Mouse (Mus musculus): ENCODE measurements at regions not wholly inside any gene's neighbourhood (a gene's known extent, or its start where the extent isn't known, plus 50 kb on each side); places are given as distances from the start of the nearest gene placed in this dataset.

GRCm38 (mm10) chr14:81254343-81254838 lies 1270.5 kb downstream of the Olfm4 start:
- no peaks in the 10 kb centered on the region for H3K9me3 ChIP-seq (replicated peaks; ENCODE audit: control insufficient read depth, low read length)
- ATAC-seq (ENCODE audit: insufficient read depth, low read depth) (no peak), DNase-seq (ENCODE audit: low spot score) (no peak)
- H3K9ac ChIP-seq (replicated peaks; ENCODE audit: low read depth, low read length) = no peak overlapping the region
- no peak overlapping the region for H3K27ac ChIP-seq (ENCODE audit: low read depth)
- TF ChIP-seq CTCF (IDR thresholded peaks at IDR 0.05; ENCODE audit: low read depth) (no peak), EP300 (IDR thresholded peaks at IDR 0.05; ENCODE audit: low read depth) (no peak)
- H3K27me3 ChIP-seq (ENCODE audit: control insufficient read depth, insufficient read depth, low read length) = no peaks in the 10 kb centered on the region
- no peaks in the 10 kb centered on the region for H3K36me3 ChIP-seq (replicated peaks; ENCODE audit: control insufficient read depth, insufficient read depth, low read length)
- H3K4me1 ChIP-seq (ENCODE audit: control insufficient read depth, insufficient read depth) = no peaks in the 10 kb centered on the region
- H3K4me3 ChIP-seq (ENCODE audit: low read depth, low read length) = no peak overlapping the region
- WGBS = 68% methylated on average over 4 of the region's 4 CpGs
- H3K4me2 ChIP-seq (ENCODE audit: low read depth, low read length) = no peak overlapping the region

GRCm38 (mm10) chr14:81255423-81255822 lies 1271.5 kb downstream of the Olfm4 start:
- ATAC-seq (ENCODE audit: insufficient read depth, low read depth) (no peak), DNase-seq (ENCODE audit: low spot score) (no peak)
- Histone ChIP-seq H3K27ac (ENCODE audit: low read depth) (no peak overlapping the region), H3K27me3 (ENCODE audit: control insufficient read depth, insufficient read depth, low read length) (no peaks in the 10 kb centered on the region), H3K4me3 (ENCODE audit: low read depth, low read length) (no peak overlapping the region), H3K9me3 (replicated peaks; ENCODE audit: control insufficient read depth, low read length) (no peaks in the 10 kb centered on the region), H3K4me2 (ENCODE audit: low read depth, low read length) (no peak overlapping the region), H3K4me1 (ENCODE audit: control insufficient read depth, insufficient read depth) (no peaks in the 10 kb centered on the region), H3K36me3 (replicated peaks; ENCODE audit: control insufficient read depth, insufficient read depth, low read length) (no peaks in the 10 kb centered on the region), H3K9ac (replicated peaks; ENCODE audit: low read depth, low read length) (no peak overlapping the region)
- TF ChIP-seq CTCF (IDR thresholded peaks at IDR 0.05; ENCODE audit: low read depth) (no peak), EP300 (IDR thresholded peaks at IDR 0.05; ENCODE audit: low read depth) (no peak)

- no peaks in the 10 kb centered on the region for H3K4me1 ChIP-seq (ENCODE audit: control insufficient read depth, insufficient read depth)
- 66% methylated on average over 3 of the region's 3 CpGs for WGBS
These were observed 1283.9 kb downstream of the Olfm4 start for GRCm38 (mm10) chr14:81267637-81268373.

GRCm38 (mm10) chr14:81287489-81288025 lies 1303.7 kb downstream of the Olfm4 start:
- Histone ChIP-seq H3K27me3 (ENCODE audit: control insufficient read depth, insufficient read depth, low read length) (no peaks in the 10 kb centered on the region), H3K4me2 (ENCODE audit: low read depth, low read length) (no peak overlapping the region), H3K27ac (ENCODE audit: low read depth) (no peak overlapping the region), H3K9ac (replicated peaks; ENCODE audit: low read depth, low read length) (no peak overlapping the region), H3K9me3 (replicated peaks; ENCODE audit: control insufficient read depth, low read length) (no peaks in the 10 kb centered on the region), H3K4me3 (ENCODE audit: low read depth, low read length) (no peak overlapping the region), H3K4me1 (ENCODE audit: control insufficient read depth, insufficient read depth) (no peaks in the 10 kb centered on the region), H3K36me3 (replicated peaks; ENCODE audit: control insufficient read depth, insufficient read depth, low read length) (no peaks in the 10 kb centered on the region)
- ATAC-seq (ENCODE audit: insufficient read depth, low read depth) (no peak), DNase-seq (ENCODE audit: low spot score) (no peak)
- WGBS = 73% methylated on average over 3 of the region's 3 CpGs
- TF ChIP-seq CTCF (IDR thresholded peaks at IDR 0.05; ENCODE audit: low read depth) (no peak), EP300 (IDR thresholded peaks at IDR 0.05; ENCODE audit: low read depth) (no peak)

More at GRCm38 (mm10) chr14:81267637-81268373, 1283.9 kb downstream of the Olfm4 start:
- no peaks in the 10 kb centered on the region for H3K9me3 ChIP-seq (replicated peaks; ENCODE audit: control insufficient read depth, low read length)
- H3K27ac ChIP-seq (ENCODE audit: low read depth) = no peak overlapping the region
- no peak overlapping the region for H3K9ac ChIP-seq (replicated peaks; ENCODE audit: low read depth, low read length)
- no peaks in the 10 kb centered on the region for H3K27me3 ChIP-seq (ENCODE audit: control insufficient read depth, insufficient read depth, low read length)
- H3K36me3 ChIP-seq (replicated peaks; ENCODE audit: control insufficient read depth, insufficient read depth, low read length) = no peaks in the 10 kb centered on the region
- H3K4me3 ChIP-seq (ENCODE audit: low read depth, low read length) = no peak overlapping the region
- TF ChIP-seq EP300 (IDR thresholded peaks at IDR 0.05; ENCODE audit: low read depth) = no peak
- no peak for DNase-seq (ENCODE audit: low spot score)
- no peak overlapping the region for H3K4me2 ChIP-seq (ENCODE audit: low read depth, low read length)
- no peak for ATAC-seq (ENCODE audit: insufficient read depth, low read depth)

GRCm38 (mm10) chr14:81307160-81307559 lies 1323.3 kb downstream of the Olfm4 start:
- TF ChIP-seq CTCF (IDR thresholded peaks at IDR 0.05; ENCODE audit: low read depth) = no peak
- TF ChIP-seq EP300 (IDR thresholded peaks at IDR 0.05; ENCODE audit: low read depth) = no peak
- Histone ChIP-seq H3K36me3 (replicated peaks; ENCODE audit: control insufficient read depth, insufficient read depth, low read length) (no peaks in the 10 kb centered on the region), H3K4me1 (ENCODE audit: control insufficient read depth, insufficient read depth) (no peaks in the 10 kb centered on the region), H3K4me3 (ENCODE audit: low read depth, low read length) (no peak overlapping the region), H3K27ac (ENCODE audit: low read depth) (no peak overlapping the region), H3K4me2 (ENCODE audit: low read depth, low read length) (no peak overlapping the region), H3K9ac (replicated peaks; ENCODE audit: low read depth, low read length) (no peak overlapping the region), H3K27me3 (ENCODE audit: control insufficient read depth, insufficient read depth, low read length) (no peaks in the 10 kb centered on the region), H3K9me3 (replicated peaks; ENCODE audit: control insufficient read depth, low read length) (no peaks in the 10 kb centered on the region)
- ATAC-seq (ENCODE audit: insufficient read depth, low read depth) (no peak), DNase-seq (ENCODE audit: low spot score) (peak; percentile 18)
- WGBS = 32% methylated on average over 4 of the region's 4 CpGs
